Mouse (Mus musculus): ENCODE measurements around the gene St3gal4.

- TF ChIP-seq CTCF (IDR thresholded peaks at IDR 0.05; ENCODE audit: low read depth) (no peak), EP300 (IDR thresholded peaks at IDR 0.05; ENCODE audit: low read depth) (peak; percentile 21; the same call in 1 of the 2 replicates)
Measured at GRCm38 (mm10) chr9:35038922-35039586, 80.0 kb downstream of the St3gal4 start.
